Mouse (Mus musculus): ENCODE results near the gene Pole4.
"Not testable (repeated sequence)": the region's sequence is repeated elsewhere in the genome, so short reads cannot be mapped to it uniquely, and the experiment has no call there.

Gene Pole4

GRCm38 (mm10) chr6:82715253-82715652, 10.1 kb upstream of the Pole4 start:
- in situ Hi-C loops (cut with MboI), result no loop called here

GRCm38 (mm10) chr6:82714841-82715240, 9.7 kb upstream of the Pole4 start:
- in situ Hi-C loops (cut with MboI), result no loop called here

GRCm38 (mm10) chr6:82714243-82714642, 9.1 kb upstream of the Pole4 start:
- in situ Hi-C loops (cut with MboI), result no loop called here

- in situ Hi-C loops (cut with MboI), result loop anchor here (10.0 kb wide), 1 partner anchor 733 kb away; no protein-coding TSS in a partner anchor
These were observed 2.6 kb upstream of the Pole4 start for GRCm38 (mm10) chr6:82707742-82708141.

- in situ Hi-C loops (cut with MboI), result loop anchor here (10.0 kb wide), 1 partner anchor 732 kb away; no protein-coding TSS in a partner anchor
These were observed 2.1 kb upstream of the Pole4 start for GRCm38 (mm10) chr6:82707241-82707640.

- in situ Hi-C loops (cut with MboI), result loop anchor here (10.0 kb wide), 1 partner anchor 729 kb away; no protein-coding TSS in a partner anchor
These were observed 1.5 kb downstream of the Pole4 start for GRCm38 (mm10) chr6:82703710-82704109.

- in situ Hi-C loops (cut with MboI), result loop anchor here (10.0 kb wide), 1 partner anchor 728 kb away; no protein-coding TSS in a partner anchor
These were observed 2.6 kb downstream of the Pole4 start for GRCm38 (mm10) chr6:82702593-82703017.

GRCm38 (mm10) chr6:82701296-82701695, 3.9 kb downstream of the Pole4 start:
- in situ Hi-C loops (cut with MboI), result loop anchor here (10.0 kb wide), 1 partner anchor 726 kb away; no protein-coding TSS in a partner anchor

- in situ Hi-C loops (cut with MboI), result loop anchor here (10.0 kb wide), 1 partner anchor 725 kb away; no protein-coding TSS in a partner anchor
These were observed 5.3 kb downstream of the Pole4 start for GRCm38 (mm10) chr6:82699831-82700230.

- in situ Hi-C loops (cut with MboI), result no loop called here
These were observed 8.4 kb downstream of the Pole4 start for GRCm38 (mm10) chr6:82696736-82697135.

GRCm38 (mm10) chr6:82694668-82695067, 10.5 kb downstream of the Pole4 start:
- in situ Hi-C loops (cut with MboI), result no loop called here

GRCm38 (mm10) chr6:82689474-82689873, 15.7 kb downstream of the Pole4 start:
- in situ Hi-C loops (cut with MboI), result no loop called here

GRCm38 (mm10) chr6:82688586-82688985, 16.6 kb downstream of the Pole4 start:
- in situ Hi-C loops (cut with MboI), result not testable (repeated sequence)

GRCm38 (mm10) chr6:82684136-82684535, 21.0 kb downstream of the Pole4 start:
- in situ Hi-C loops (cut with MboI), result no loop called here

- in situ Hi-C loops (cut with MboI), result not testable (repeated sequence)
These were observed 25.9 kb downstream of the Pole4 start for GRCm38 (mm10) chr6:82679286-82679685.

GRCm38 (mm10) chr6:82677629-82678028, 27.5 kb downstream of the Pole4 start:
- in situ Hi-C loops (cut with MboI), result not testable (repeated sequence)

GRCm38 (mm10) chr6:82666480-82666879, 38.7 kb downstream of the Pole4 start:
- in situ Hi-C loops (cut with MboI), result no loop called here

GRCm38 (mm10) chr6:82653169-82653525, 52.0 kb downstream of the Pole4 start:
- in situ Hi-C loops (cut with MboI), result no loop called here

GRCm38 (mm10) chr6:82652521-82653168, 52.5 kb downstream of the Pole4 start:
- in situ Hi-C loops (cut with MboI), result no loop called here

GRCm38 (mm10) chr6:82649096-82649495, 56.1 kb downstream of the Pole4 start:
- in situ Hi-C loops (cut with MboI), result no loop called here

GRCm38 (mm10) chr6:82647940-82648655, 57.1 kb downstream of the Pole4 start:
- in situ Hi-C loops (cut with MboI), result no loop called here

GRCm38 (mm10) chr6:82647001-82647400, 58.2 kb downstream of the Pole4 start:
- in situ Hi-C loops (cut with MboI), result no loop called here

- in situ Hi-C loops (cut with MboI), result no loop called here
These were observed 65.1 kb downstream of the Pole4 start for GRCm38 (mm10) chr6:82640046-82640445.

Measured in mature B cell (primary cell).